Mouse (Mus musculus): ENCODE results near the gene Rasl10b. TPM values are rescaled to one million over a fixed set of nuclear protein-coding genes. Genes with fewer than 3 reads are reported as not detected.

Gene Rasl10b
- polyA plus RNA-seq, 1 experiment: 0.64 TPM

GRCm38 (mm10) chr11:83424681-83425080 lies 15.7 kb downstream of the Rasl10b start:
- 14% methylated on average over 8 of the region's 8 CpGs for WGBS
- Histone ChIP-seq H3K36me3 (ENCODE audit: control insufficient read depth, insufficient read depth, low read length) (no peaks in the 10 kb centered on the region), H3K27ac (ENCODE audit: insufficient read depth, low read length) (no peak overlapping the region), H3K4me3 (ENCODE audit: extremely low read depth, insufficient read depth, insufficient read length) (no peak overlapping the region), H3K4me1 (ENCODE audit: control insufficient read depth, insufficient read depth, insufficient read length) (peaks cover 3% of the 10 kb centered on the region; the same call in 1 of the 2 replicates), H3K27me3 (ENCODE audit: control insufficient read depth, insufficient read depth, low read length) (peaks cover 5% of the 10 kb centered on the region)
- TF ChIP-seq CTCF (IDR thresholded peaks at IDR 0.05; ENCODE audit: extremely low read depth, insufficient read depth, insufficient read length, insufficient replicate concordance) (peak; percentile 83; the same call in 1 of the 2 replicates), POLR2A (IDR thresholded peaks at IDR 0.05; ENCODE audit: low read depth, low read length) (no peak)
- DNase-seq (ENCODE audit: low read depth in 1 of 2, low spot score in 2 of 2): peak; percentile 35 to 58

GRCm38 (mm10) chr11:83426964-83427363 lies 18.0 kb downstream of the Rasl10b start:
- H3K27ac ChIP-seq (ENCODE audit: insufficient read depth, low read length): no peak overlapping the region
- peaks cover 3% of the 10 kb centered on the region; the same call in 1 of the 2 replicates for H3K4me1 ChIP-seq (ENCODE audit: control insufficient read depth, insufficient read depth, insufficient read length)
- 3% methylated on average over 17 of the region's 17 CpGs for WGBS
- TF ChIP-seq CTCF (IDR thresholded peaks at IDR 0.05; ENCODE audit: extremely low read depth, insufficient read depth, insufficient read length, insufficient replicate concordance): no peak
- no peak for TF ChIP-seq POLR2A (IDR thresholded peaks at IDR 0.05; ENCODE audit: low read depth, low read length)
- H3K36me3 ChIP-seq (ENCODE audit: control insufficient read depth, insufficient read depth, low read length): no peaks in the 10 kb centered on the region
- no peak overlapping the region for H3K4me3 ChIP-seq (ENCODE audit: extremely low read depth, insufficient read depth, insufficient read length)
- no peak for DNase-seq (ENCODE audit: low read depth in 1 of 2, low spot score in 2 of 2)
- peaks cover 8% of the 10 kb centered on the region for H3K27me3 ChIP-seq (ENCODE audit: control insufficient read depth, insufficient read depth, low read length)

- H3K27ac ChIP-seq (ENCODE audit: insufficient read depth, low read length): no peak within 1 kb of the TSS
- no peak for DNase-seq (ENCODE audit: low read depth in 1 of 2, low spot score in 2 of 2)
- peaks cover 8% of the 10 kb centered on the region for H3K27me3 ChIP-seq (ENCODE audit: control insufficient read depth, insufficient read depth, low read length)
- TF ChIP-seq POLR2A (IDR thresholded peaks at IDR 0.05; ENCODE audit: low read depth, low read length) (no peak), CTCF (IDR thresholded peaks at IDR 0.05; ENCODE audit: extremely low read depth, insufficient read depth, insufficient read length, insufficient replicate concordance) (no peak)
- H3K4me3 ChIP-seq (ENCODE audit: extremely low read depth, insufficient read depth, insufficient read length): no peak within 1 kb of the TSS
- H3K36me3 ChIP-seq (ENCODE audit: control insufficient read depth, insufficient read depth, low read length): no peaks in the 10 kb centered on the region
- peaks cover 3% of the 10 kb centered on the region; the same call in 1 of the 2 replicates for H3K4me1 ChIP-seq (ENCODE audit: control insufficient read depth, insufficient read depth, insufficient read length)
- WGBS: 83% methylated on average over 5 of the region's 5 CpGs
Measured at GRCm38 (mm10) chr11:83429355-83429754, 20.4 kb downstream of the Rasl10b start, which contains the start of gene Gas2l2. Gas2l2 (minus strand) TSS chr11:83429455.

DNA sequence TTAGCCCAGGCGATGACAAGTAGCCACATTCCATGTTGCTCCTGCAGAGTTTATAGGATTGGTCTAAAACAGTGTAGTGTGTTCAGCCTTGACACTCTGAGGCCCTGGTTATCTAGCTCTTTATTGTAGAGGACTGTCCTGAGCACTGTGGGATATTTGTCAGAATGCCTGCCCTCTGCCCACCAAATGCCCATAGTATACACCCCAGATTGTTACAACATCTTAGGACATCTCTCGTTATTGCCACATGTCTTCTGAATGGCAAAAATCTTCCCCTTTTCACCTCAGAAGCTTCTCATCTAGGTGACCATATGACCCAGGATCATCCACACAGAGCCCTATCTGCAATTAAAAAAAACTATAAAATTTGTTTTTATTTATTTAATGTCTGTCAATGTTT lies 23.6 kb downstream of the Rasl10b start:
- WGBS: 85% methylated on average over 2 of the region's 2 CpGs
- no peak for TF ChIP-seq CTCF (IDR thresholded peaks at IDR 0.05; ENCODE audit: extremely low read depth, insufficient read depth, insufficient read length, insufficient replicate concordance)
- Histone ChIP-seq H3K36me3 (ENCODE audit: control insufficient read depth, insufficient read depth, low read length) (no peaks in the 10 kb centered on the region), H3K4me3 (ENCODE audit: extremely low read depth, insufficient read depth, insufficient read length) (no peak overlapping the region), H3K4me1 (ENCODE audit: control insufficient read depth, insufficient read depth, insufficient read length) (no peaks in the 10 kb centered on the region), H3K27ac (ENCODE audit: insufficient read depth, low read length) (no peak overlapping the region), H3K27me3 (ENCODE audit: control insufficient read depth, insufficient read depth, low read length) (peaks cover 6% of the 10 kb centered on the region; the same call in 1 of the 2 replicates)
- no peak for DNase-seq (ENCODE audit: low read depth in 1 of 2, low spot score in 2 of 2)

- DNase-seq (ENCODE audit: low read depth in 1 of 2, low spot score in 2 of 2): no peak
- Histone ChIP-seq H3K27me3 (ENCODE audit: control insufficient read depth, insufficient read depth, low read length) (no peaks in the 10 kb centered on the region), H3K4me3 (ENCODE audit: extremely low read depth, insufficient read depth, insufficient read length) (no peak within 1 kb of the TSS), H3K4me1 (ENCODE audit: control insufficient read depth, insufficient read depth, insufficient read length) (no peaks in the 10 kb centered on the region), H3K27ac (ENCODE audit: insufficient read depth, low read length) (no peak within 1 kb of the TSS), H3K36me3 (ENCODE audit: control insufficient read depth, insufficient read depth, low read length) (no peaks in the 10 kb centered on the region)
- WGBS: 92% methylated on average over 1 of the region's 1 CpGs
- no peak for TF ChIP-seq POLR2A (IDR thresholded peaks at IDR 0.05; ENCODE audit: low read depth, low read length)
- TF ChIP-seq CTCF (IDR thresholded peaks at IDR 0.05; ENCODE audit: extremely low read depth, insufficient read depth, insufficient read length, insufficient replicate concordance): no peak
Measured at GRCm38 (mm10) chr11:83437377-83437776, 28.4 kb downstream of the Rasl10b start, which contains the start of gene 1700020L24Rik. 1700020L24Rik (plus strand) TSS chr11:83437677.

DNA sequence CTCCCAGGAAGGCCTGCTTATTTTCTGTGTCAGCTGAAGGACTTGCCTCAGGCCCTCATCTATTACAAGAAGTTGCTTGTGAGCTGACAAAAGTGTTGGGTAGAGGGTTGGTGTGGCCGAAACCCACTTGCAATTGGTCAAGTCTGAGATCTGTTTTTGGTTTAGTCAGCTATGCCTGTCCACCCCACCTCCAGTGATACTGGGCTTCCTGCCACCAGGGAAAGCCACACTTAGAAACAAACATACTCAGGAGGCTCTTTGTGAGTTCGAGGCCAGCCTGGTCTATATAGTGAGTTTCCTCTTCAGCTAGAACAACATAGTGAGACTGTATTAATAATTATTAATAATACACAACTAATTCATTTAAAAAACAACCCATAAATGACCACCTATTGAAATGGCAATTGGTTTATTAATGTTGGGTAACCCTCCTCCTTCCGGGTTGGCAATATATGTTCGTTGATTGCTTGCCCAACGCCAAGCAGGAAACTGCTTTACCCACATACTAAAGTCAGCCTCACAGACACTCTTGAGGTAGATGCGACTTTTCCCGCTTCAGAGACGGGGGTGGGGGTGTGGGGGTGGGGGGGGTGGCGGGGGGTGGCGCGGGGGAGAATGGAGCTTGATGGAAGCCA lies 30.6 kb downstream of the Rasl10b start:
- H3K4me1 ChIP-seq (ENCODE audit: control insufficient read depth, insufficient read depth, insufficient read length): 0 out of 2 replicates have a peak, but pooled peaks cover under 1% of the 10 kb centered on the region
- H3K27ac ChIP-seq (ENCODE audit: insufficient read depth, low read length): no peak overlapping the region
- no peaks in the 10 kb centered on the region; the same call in 1 of the 2 replicates for H3K27me3 ChIP-seq (ENCODE audit: control insufficient read depth, insufficient read depth, low read length)
- 18% methylated on average over 11 of the region's 11 CpGs for WGBS
- peak overlapping the region; percentile 68; the same call in 1 of the 2 replicates for H3K4me3 ChIP-seq (ENCODE audit: extremely low read depth, insufficient read depth, insufficient read length)
- TF ChIP-seq CTCF (IDR thresholded peaks at IDR 0.05; ENCODE audit: extremely low read depth, insufficient read depth, insufficient read length, insufficient replicate concordance) (no peak), POLR2A (IDR thresholded peaks at IDR 0.05; ENCODE audit: low read depth, low read length) (no peak)
- DNase-seq (ENCODE audit: low read depth in 1 of 2, low spot score in 2 of 2): no peak
- no peaks in the 10 kb centered on the region for H3K36me3 ChIP-seq (ENCODE audit: control insufficient read depth, insufficient read depth, low read length)

Data from spleen, adult 2 months (tissue).